Mouse (Mus musculus) brain, embryonic 14.5 days (tissue): Measurements from ENCODE around the gene Ghrhr.

Experiments used
- CTCF ChIP-seq: fragments of 200-500 bp; IDR thresholded peaks from 2 replicates; pipeline ENCODE4 v1.5.1; 2012; ENCODE audit warnings: inconsistent platforms, mild to moderate bottlenecking, moderate library complexity, borderline replicate concordance; ENCODE audit not compliant: insufficient read depth, insufficient read length; ENCODE audit errors: extremely low read depth
- POLR2A ChIP-seq: fragments of 200-500 bp; IDR thresholded peaks from 2 replicates; pipeline ENCODE4 v1.6.1; 2012; ENCODE audit warnings: mild to moderate bottlenecking, inconsistent platforms, borderline replicate concordance; ENCODE audit not compliant: poor library complexity, insufficient read depth, insufficient read length, severe bottlenecking; ENCODE audit errors: extremely low read depth

DNA sequence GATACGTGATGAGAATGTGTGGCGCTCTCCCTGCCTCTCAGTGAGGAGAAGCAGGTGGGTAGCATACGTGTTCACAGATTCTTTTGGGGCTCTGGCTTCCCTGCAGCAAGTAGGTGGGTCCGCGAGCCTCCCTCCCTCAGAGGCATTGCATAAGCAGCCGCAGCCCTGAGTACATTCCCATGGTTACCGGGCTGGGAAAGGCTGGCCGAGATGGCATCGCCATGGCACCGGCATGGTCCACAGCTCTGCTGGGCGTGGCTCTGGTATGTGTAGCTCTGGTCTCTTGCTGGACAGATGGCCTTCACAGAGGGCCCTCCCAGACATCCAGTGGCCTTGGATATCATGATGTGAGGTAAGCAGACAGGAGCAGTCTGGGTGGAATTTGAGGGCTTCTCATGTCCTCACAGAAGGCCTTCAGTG is 20.5 kb downstream of the Ghrhr start:
- no peak for TF ChIP-seq POLR2A
- TF ChIP-seq CTCF: no peak
